Mouse (Mus musculus) T-helper 1 cell (primary cell): ENCODE measurements around the gene Gm28372.

Source experiments
- in situ Hi-C: fragments of 300-600 bp; cut with MboI, MseI; formaldehyde crosslinking; loops from one replicate; pipeline ENCODE4 v1.15.1; 2025; ENCODE audit warnings: high pct_unique_total_duplicates

Gene Gm28372

DNA sequence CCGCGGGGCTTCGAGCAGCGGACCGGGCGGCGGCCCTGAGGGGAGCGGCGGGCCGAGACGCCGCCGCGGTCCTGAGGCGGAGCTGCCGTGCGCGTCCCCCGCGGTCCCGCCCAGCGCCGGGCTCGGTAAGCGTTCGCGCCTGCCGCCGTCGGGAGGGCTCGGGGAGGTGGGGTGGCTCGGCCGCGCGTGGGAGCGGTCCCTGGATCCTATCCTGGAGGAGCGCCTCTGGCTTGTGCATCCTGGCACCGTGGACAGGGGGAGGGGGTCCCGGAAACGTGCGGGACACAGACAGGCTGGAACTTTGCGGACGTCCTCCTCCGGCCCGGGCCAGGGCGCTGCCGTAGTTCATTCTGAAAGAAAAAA lies 45.4 kb downstream of the Gm28372 start:
- in situ Hi-C loops, result no loop called here

DNA sequence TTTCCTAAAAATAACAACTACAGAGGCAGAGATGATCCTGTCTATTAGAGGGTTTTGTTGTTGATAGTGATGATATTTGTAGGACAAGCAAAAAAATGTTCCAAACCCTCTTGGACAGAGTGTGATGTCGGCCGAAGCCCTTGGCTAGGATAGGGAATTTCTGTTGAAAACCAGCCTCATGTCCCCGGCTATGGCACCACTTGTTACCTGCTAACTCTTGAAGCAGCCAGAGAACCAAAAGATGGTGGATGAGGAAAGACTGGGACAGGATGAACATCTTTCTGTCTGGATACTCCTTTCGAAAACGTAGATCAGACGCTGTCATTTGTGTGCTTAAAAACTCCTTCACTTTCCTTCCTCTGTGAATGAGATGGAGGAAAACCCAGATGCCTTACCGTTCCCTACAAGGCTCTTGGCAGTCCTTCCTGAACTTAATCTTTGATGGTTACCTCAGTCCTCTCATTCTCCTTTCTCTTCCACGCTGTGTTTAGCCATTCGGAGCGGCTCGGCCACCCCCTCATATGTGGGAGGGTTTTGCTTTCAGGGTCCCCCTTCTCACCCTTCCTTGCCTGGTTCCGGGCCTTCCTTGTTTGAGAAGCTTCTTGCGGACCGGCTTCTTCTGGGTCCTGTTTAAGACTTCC lies 46.2 kb downstream of the Gm28372 start:
- in situ Hi-C loops, result no loop called here

DNA sequence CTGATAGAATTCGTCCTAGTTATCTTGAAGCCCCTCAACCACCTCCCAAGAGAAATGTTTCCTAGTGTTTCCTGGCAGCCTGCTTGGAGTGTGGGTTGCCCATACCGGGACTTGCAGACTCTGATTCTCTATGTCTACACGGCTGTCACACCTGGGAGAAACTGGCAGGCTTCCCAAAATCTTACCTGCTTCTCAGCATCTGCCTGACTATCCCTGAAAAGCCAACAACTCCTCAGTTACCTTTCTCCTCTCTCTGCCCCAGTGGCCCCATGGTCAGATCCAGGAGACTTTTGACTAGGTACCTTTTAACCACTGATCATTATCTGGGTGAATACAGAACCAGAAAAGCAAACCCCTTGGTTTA lies 46.7 kb downstream of the Gm28372 start:
- in situ Hi-C loops, result no loop called here

DNA sequence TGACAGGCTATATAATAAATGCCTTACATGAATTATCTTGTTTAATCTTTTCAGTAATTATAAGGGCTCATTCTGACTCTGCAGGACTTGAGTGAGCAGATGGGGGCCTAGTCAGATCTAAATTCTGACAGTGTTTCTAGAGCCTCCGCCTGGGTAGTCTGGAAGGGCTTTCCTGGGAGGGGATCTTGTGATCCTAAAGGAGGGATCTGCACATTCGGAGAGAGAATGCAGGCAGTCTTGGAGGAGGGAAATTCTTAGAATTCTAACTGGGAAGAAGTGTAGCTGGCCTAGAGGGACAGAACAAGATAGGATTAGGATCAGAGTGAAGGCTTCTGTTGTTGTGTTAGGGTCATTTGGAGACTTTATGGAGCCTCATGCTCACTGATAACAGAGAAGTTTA lies 47.2 kb downstream of the Gm28372 start:
- in situ Hi-C loops, result no loop called here

DNA sequence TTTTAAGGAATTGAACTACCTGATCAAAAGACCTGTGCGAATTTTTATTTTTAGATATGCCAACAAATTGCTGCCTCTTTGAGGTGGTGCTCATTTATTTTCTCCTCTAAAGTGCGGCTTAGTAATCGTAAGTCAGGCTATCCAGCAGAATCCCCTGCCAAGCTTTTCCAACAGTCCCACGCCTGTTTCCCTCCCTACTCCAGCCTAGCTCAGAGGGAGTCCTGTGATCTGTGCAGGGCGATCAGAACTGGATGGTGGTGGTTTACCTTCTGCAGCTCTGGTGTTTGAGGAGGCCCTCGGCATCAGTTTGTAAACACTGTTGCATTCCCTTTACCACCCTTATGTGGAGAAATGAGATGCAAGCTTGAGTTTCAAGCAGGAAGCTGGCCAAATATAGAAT lies 48.4 kb downstream of the Gm28372 start:
- in situ Hi-C loops, result no loop called here

DNA sequence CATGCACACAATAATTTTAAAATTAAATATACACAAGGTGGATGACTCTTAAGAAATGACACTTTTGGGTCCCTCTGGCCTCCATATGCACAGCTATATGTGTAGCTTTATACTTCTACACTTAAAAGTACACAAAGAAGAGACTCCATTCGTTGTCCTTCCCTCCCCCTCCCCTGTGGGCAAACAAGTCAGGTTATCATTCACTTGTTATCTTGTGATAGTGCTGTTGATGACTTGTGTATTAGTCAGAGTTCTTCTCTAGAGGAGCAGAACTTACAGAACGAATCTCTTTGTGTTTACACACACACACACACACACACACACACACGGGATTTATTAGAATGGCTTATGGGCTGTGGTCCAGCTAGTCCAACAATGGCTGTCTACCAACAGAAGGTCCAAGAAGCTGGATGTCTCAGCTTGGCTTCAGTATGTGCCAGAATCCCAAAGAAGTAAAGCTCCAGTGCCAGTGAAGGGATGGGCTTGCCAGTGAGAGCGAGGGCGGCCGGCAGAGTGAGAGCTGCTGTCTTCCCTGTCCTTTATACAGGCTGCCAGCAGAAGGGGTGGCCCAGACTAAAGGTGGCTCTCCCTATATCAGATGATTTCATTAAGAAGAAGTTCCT lies 49.8 kb downstream of the Gm28372 start:
- in situ Hi-C loops, result no loop called here
